Mouse (Mus musculus) liver, embryonic 16.5 days (tissue): ENCODE results near the gene Vsx2. TPM values are rescaled to one million over a fixed set of nuclear protein-coding genes. Genes with fewer than 3 reads are reported as not detected.

Experiments
- ATAC-seq: fragments of 200-750 bp; cut with Nextera tagmentation; 2 replicates; pipeline ENCODE4 v1.8.0; 2017; ENCODE audit warnings: low read depth, mild to moderate bottlenecking, moderate number of reproducible peaks, moderate library complexity
- H3K27ac ChIP-seq: fragments of 300-500 bp; sonication (generic); 2 replicates; pipeline ENCODE4 v1.5.1; 2014; ENCODE audit warnings: mild to moderate bottlenecking, low read length
- H3K27me3 ChIP-seq: fragments of 300-500 bp; sonication (generic); 2 replicates; pipeline ENCODE4 v1.6.1; 2014; ENCODE audit warnings: low read depth, low read length, mixed read lengths; ENCODE audit not compliant: control insufficient read depth, insufficient read depth
- H3K36me3 ChIP-seq: fragments of 300-500 bp; sonication (generic); 2 replicates; pipeline ENCODE4 v1.6.1; 2014; ENCODE audit warnings: mild to moderate bottlenecking; ENCODE audit not compliant: control insufficient read depth, insufficient read depth
- H3K4me1 ChIP-seq: fragments of 300-500 bp; sonication (generic); 2 replicates; pipeline ENCODE4 v1.6.1; 2014; ENCODE audit warnings: low read depth, low read length, mixed read lengths; ENCODE audit not compliant: control insufficient read depth
- H3K4me2 ChIP-seq: fragments of 300-500 bp; sonication (generic); 2 replicates; pipeline ENCODE4 v1.6.1; 2014; ENCODE audit warnings: low read depth, low read length, mixed read lengths
- H3K4me3 ChIP-seq: fragments of 300-500 bp; sonication (generic); 2 replicates; pipeline ENCODE4 v1.5.1; 2014; ENCODE audit warnings: low read depth, mild to moderate bottlenecking, low read length
- H3K9ac ChIP-seq: fragments of 300-500 bp; sonication (generic); 2 replicates; pipeline ENCODE4 v1.6.1; 2014; ENCODE audit warnings: low read depth, low read length
- H3K9me3 ChIP-seq: fragments of 300-500 bp; sonication (generic); replicated peaks from 2 replicates; pipeline ENCODE4 v1.6.1; 2016; ENCODE audit warnings: low read length; ENCODE audit not compliant: control insufficient read depth
- WGBS: fragments of 180-500 bp; shearing (Covaris S2); extraction: QIAGEN DNeasy Blood & Tissue Kit; methylation state at CpG from one replicate; pipeline ENCODE4 v1.1.7; 2014; ENCODE audit not compliant: insufficient replicate concordance; 5-methylcytosine and 5-hydroxymethylcytosine counted together
- polyA plus RNA-seq: library from polyadenylated mRNA; unstranded; fragments of >200 nt; fragmentation: Nextera tagmentation; extraction: Ambion mirVana; gene quantifications from 2 replicates; pipeline ENCODE4 v1.2.1, GENCODE M21; 2015

Vsx2 gene
- polyA plus RNA-seq, 1 experiment from 2014 or later = not detected

GRCm38 (mm10) chr12:84598324-84598723 is 28.8 kb downstream of the Vsx2 start:
- no peaks in the 10 kb centered on the region for H3K36me3 ChIP-seq
- H3K4me2 ChIP-seq = no peak overlapping the region
- peaks cover 5% of the 10 kb centered on the region; the same call in 1 of the 2 replicates for H3K27me3 ChIP-seq
- WGBS = 23% methylated on average over 8 of the region's 8 CpGs
- no peaks in the 10 kb centered on the region for H3K9me3 ChIP-seq
- no peak overlapping the region for H3K4me3 ChIP-seq
- H3K4me1 ChIP-seq = no peaks in the 10 kb centered on the region
- no peak for ATAC-seq
- no peak overlapping the region for H3K27ac ChIP-seq
- no peak overlapping the region for H3K9ac ChIP-seq

- H3K4me2 ChIP-seq = no peak overlapping the region
- no peaks in the 10 kb centered on the region for H3K4me1 ChIP-seq
- ATAC-seq = no peak
- H3K36me3 ChIP-seq = no peaks in the 10 kb centered on the region
- no peak overlapping the region for H3K4me3 ChIP-seq
- no peaks in the 10 kb centered on the region for H3K9me3 ChIP-seq
- no peaks in the 10 kb centered on the region for H3K27me3 ChIP-seq
- no peak overlapping the region for H3K9ac ChIP-seq
- 57% methylated on average over 7 of the region's 7 CpGs for WGBS
- no peak overlapping the region for H3K27ac ChIP-seq
Measured at GRCm38 (mm10) chr12:84604001-84604400, 34.4 kb downstream of the Vsx2 start.

- 66% methylated on average over 7 of the region's 7 CpGs for WGBS
- H3K9me3 ChIP-seq = no peaks in the 10 kb centered on the region
- no peaks in the 10 kb centered on the region for H3K4me1 ChIP-seq
- no peaks in the 10 kb centered on the region for H3K27me3 ChIP-seq
- H3K36me3 ChIP-seq = no peaks in the 10 kb centered on the region
- ATAC-seq = no peak
- no peak overlapping the region for H3K4me2 ChIP-seq
- no peak overlapping the region for H3K9ac ChIP-seq
- no peak overlapping the region for H3K4me3 ChIP-seq
- no peak overlapping the region for H3K27ac ChIP-seq
Measured at GRCm38 (mm10) chr12:84605860-84606259, 36.3 kb downstream of the Vsx2 start.

- H3K4me3 ChIP-seq = no peak overlapping the region
- H3K9ac ChIP-seq = no peak overlapping the region
- no peaks in the 10 kb centered on the region for H3K27me3 ChIP-seq
- H3K4me2 ChIP-seq = no peak overlapping the region
- H3K4me1 ChIP-seq = no peaks in the 10 kb centered on the region; the same call in 1 of the 2 replicates
- H3K9me3 ChIP-seq = no peaks in the 10 kb centered on the region
- 72% methylated on average over 10 of the region's 10 CpGs for WGBS
- no peak for ATAC-seq
- H3K27ac ChIP-seq = no peak overlapping the region
- no peaks in the 10 kb centered on the region for H3K36me3 ChIP-seq
Measured at GRCm38 (mm10) chr12:84611718-84612117, 42.2 kb downstream of the Vsx2 start.

- 70% methylated on average over 8 of the region's 8 CpGs for WGBS
- Histone ChIP-seq H3K9me3 (no peaks in the 10 kb centered on the region), H3K4me3 (no peak overlapping the region), H3K4me1 (peaks cover 3% of the 10 kb centered on the region), H3K36me3 (no peaks in the 10 kb centered on the region), H3K4me2 (no peak overlapping the region), H3K27me3 (no peaks in the 10 kb centered on the region), H3K27ac (no peak overlapping the region), H3K9ac (no peak overlapping the region)
- no peak for ATAC-seq
Measured at GRCm38 (mm10) chr12:84612518-84612917, 43.0 kb downstream of the Vsx2 start.

GRCm38 (mm10) chr12:84614001-84614400 is 44.4 kb downstream of the Vsx2 start:
- ATAC-seq = no peak
- 78% methylated on average over 11 of the region's 11 CpGs for WGBS
- H3K4me1 ChIP-seq = peaks cover 3% of the 10 kb centered on the region

GRCm38 (mm10) chr12:84614524-84614923 is 45.0 kb downstream of the Vsx2 start:
- Histone ChIP-seq H3K9ac (no peak overlapping the region), H3K27me3 (no peaks in the 10 kb centered on the region), H3K4me1 (peaks cover 3% of the 10 kb centered on the region), H3K36me3 (no peaks in the 10 kb centered on the region), H3K4me2 (no peak overlapping the region), H3K27ac (no peak overlapping the region), H3K9me3 (no peaks in the 10 kb centered on the region), H3K4me3 (no peak overlapping the region)
- ATAC-seq = no peak
- WGBS = 65% methylated on average over 7 of the region's 7 CpGs

More at GRCm38 (mm10) chr12:84614001-84614400, 44.4 kb downstream of the Vsx2 start:
- no peaks in the 10 kb centered on the region for H3K36me3 ChIP-seq
- no peak overlapping the region for H3K9ac ChIP-seq
- H3K9me3 ChIP-seq = no peaks in the 10 kb centered on the region
- no peak overlapping the region for H3K27ac ChIP-seq
- H3K4me3 ChIP-seq = no peak overlapping the region
- no peak overlapping the region for H3K4me2 ChIP-seq
- no peaks in the 10 kb centered on the region for H3K27me3 ChIP-seq

- H3K4me3 ChIP-seq = peak within 1 kb of the TSS; percentile 76
- peaks cover 3% of the 10 kb centered on the region for H3K4me1 ChIP-seq
- WGBS = under 1% methylated on average over 34 of the region's 34 CpGs
- no peaks in the 10 kb centered on the region for H3K9me3 ChIP-seq
- H3K4me2 ChIP-seq = peak within 1 kb of the TSS; percentile 91
- H3K27me3 ChIP-seq = no peaks in the 10 kb centered on the region
- H3K36me3 ChIP-seq = no peaks in the 10 kb centered on the region
- H3K9ac ChIP-seq = peak within 1 kb of the TSS; percentile 79
- H3K27ac ChIP-seq = peak within 1 kb of the TSS; percentile 29
- peak; percentile 99 for ATAC-seq
Measured at GRCm38 (mm10) chr12:84616977-84617630, 47.5 kb downstream of the Vsx2 start, which contains the start of gene Abcd4. Abcd4 (minus strand) TSS chr12:84617413.

GRCm38 (mm10) chr12:84617663-84618062 is 48.1 kb downstream of the Vsx2 start:
- Histone ChIP-seq H3K4me1 (peaks cover 3% of the 10 kb centered on the region), H3K4me2 (peak overlapping the region; percentile 91), H3K36me3 (no peaks in the 10 kb centered on the region), H3K4me3 (peak overlapping the region; percentile 76), H3K9me3 (no peaks in the 10 kb centered on the region), H3K27me3 (no peaks in the 10 kb centered on the region), H3K27ac (no peak overlapping the region), H3K9ac (peak overlapping the region; percentile 62)
- peak; percentile 53 for ATAC-seq
- WGBS = 5% methylated on average over 10 of the region's 10 CpGs
